Mouse (Mus musculus) lung, embryonic 14.5 days (tissue): ENCODE data around the gene Sox6. TPM values are rescaled to one million over a fixed set of nuclear protein-coding genes. Genes with fewer than 3 reads are reported as not detected.

ENCODE experiments used
- ATAC-seq: fragments of 200-750 bp; cut with Nextera tagmentation; 2 replicates; pipeline ENCODE4 v1.8.0; 2017; ENCODE audit warnings: mild to moderate bottlenecking, moderate TSS enrichment, moderate library complexity; ENCODE audit not compliant: insufficient read depth
- DNase-seq: peaks from one replicate; pipeline ENCODE4 v3.0.0-alpha.2; 2015
- H3K27ac ChIP-seq: fragments of 300-500 bp; sonication (generic); 2 replicates; pipeline ENCODE4 v1.5.1; 2014; ENCODE audit warnings: low read depth, mild to moderate bottlenecking, moderate library complexity
- H3K27me3 ChIP-seq: fragments of 300-500 bp; sonication (generic); 2 replicates; pipeline ENCODE4 v1.6.1; 2014; ENCODE audit warnings: low read length, control low read depth; ENCODE audit not compliant: insufficient read depth
- H3K36me3 ChIP-seq: fragments of 300-500 bp; sonication (generic); 2 replicates; pipeline ENCODE4 v1.6.1; 2014; ENCODE audit warnings: control low read depth; ENCODE audit not compliant: insufficient read depth
- H3K4me1 ChIP-seq: fragments of 300-500 bp; sonication (generic); 2 replicates; pipeline ENCODE4 v1.6.1; 2014; ENCODE audit warnings: antibody characterized with exemption, control low read depth; ENCODE audit not compliant: insufficient read depth
- H3K4me2 ChIP-seq: fragments of 300-500 bp; sonication (generic); 2 replicates; pipeline ENCODE4 v1.6.1; 2014; ENCODE audit warnings: mild to moderate bottlenecking
- H3K4me3 ChIP-seq: fragments of 300-500 bp; sonication (generic); 2 replicates; pipeline ENCODE4 v1.5.1; 2014; ENCODE audit warnings: low read depth, low read length
- H3K9ac ChIP-seq: fragments of 300-500 bp; sonication (generic); 2 replicates; pipeline ENCODE4 v1.6.1; 2014
- H3K9me3 ChIP-seq: fragments of 300-500 bp; sonication (generic); 2 replicates; pipeline ENCODE4 v1.6.1; 2016; ENCODE audit warnings: low read depth, low read length, control low read depth
- CTCF ChIP-seq: IDR thresholded peaks from 2 replicates; pipeline ENCODE4 v1.5.1; 2016; ENCODE audit warnings: antibody characterized with exemption, low read depth
- WGBS: fragments of 180-500 bp; shearing (Covaris S2); extraction: QIAGEN DNeasy Blood & Tissue Kit; methylation state at CpG from one replicate; pipeline ENCODE4 v1.1.7; 2014; 5-methylcytosine and 5-hydroxymethylcytosine counted together
- polyA plus RNA-seq: library from polyadenylated mRNA; unstranded; fragments of >200 nt; fragmentation: Nextera tagmentation; extraction: Ambion mirVana; gene quantifications from 2 replicates; pipeline ENCODE4 v1.2.1, GENCODE M21; 2014

Gene Sox6
- polyA plus RNA-seq, 1 experiment from 2014 or later, result 22.0 TPM

GRCm38 (mm10) chr7:115663399-115663798 is 375.2 kb downstream of the Sox6 start:
- no peak for ATAC-seq
- H3K9me3 ChIP-seq, result no peaks in the 10 kb centered on the region
- no peak overlapping the region for H3K4me2 ChIP-seq
- DNase-seq, result no peak
- H3K9ac ChIP-seq, result no peak overlapping the region
- TF ChIP-seq CTCF, result no peak
- 73% methylated on average over 6 of the region's 6 CpGs for WGBS
- no peak overlapping the region for H3K27ac ChIP-seq
- no peaks in the 10 kb centered on the region for H3K4me1 ChIP-seq
- no peak overlapping the region for H3K4me3 ChIP-seq
- H3K27me3 ChIP-seq, result no peaks in the 10 kb centered on the region
- no peaks in the 10 kb centered on the region for H3K36me3 ChIP-seq

- no peak overlapping the region; the same call in 1 of the 2 replicates for H3K27ac ChIP-seq
- H3K4me1 ChIP-seq, result no peaks in the 10 kb centered on the region
- DNase-seq, result no peak
- ATAC-seq, result no peak
- no peak overlapping the region for H3K4me3 ChIP-seq
- no peaks in the 10 kb centered on the region for H3K36me3 ChIP-seq
- H3K4me2 ChIP-seq, result no peak overlapping the region
- WGBS, result 82% methylated on average over 9 of the region's 9 CpGs
- H3K9me3 ChIP-seq, result no peaks in the 10 kb centered on the region
- H3K27me3 ChIP-seq, result no peaks in the 10 kb centered on the region
- no peak overlapping the region for H3K9ac ChIP-seq
- TF ChIP-seq CTCF, result no peak
Measured at GRCm38 (mm10) chr7:115662121-115662520, 376.5 kb downstream of the Sox6 start.

DNA sequence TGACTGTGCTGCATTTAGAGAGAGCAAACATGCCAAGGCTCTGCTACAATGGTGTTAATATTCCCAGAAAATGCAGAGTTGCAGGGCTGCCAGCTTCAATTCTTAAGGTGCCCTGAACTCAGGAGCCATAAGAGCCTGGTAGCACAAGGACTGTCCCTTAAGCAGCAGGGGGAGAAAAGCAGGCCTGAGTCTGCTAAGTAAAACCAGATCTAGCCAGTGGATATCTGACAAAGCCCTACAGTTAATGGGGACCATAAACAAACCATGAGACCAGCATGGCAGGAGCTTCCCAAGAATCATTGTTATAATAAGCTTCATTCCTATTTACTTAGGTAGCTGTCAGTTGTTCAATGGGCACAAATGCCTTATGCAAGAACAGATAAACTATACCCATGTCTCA is 391.9 kb downstream of the Sox6 start:
- no peak overlapping the region for H3K27ac ChIP-seq
- TF ChIP-seq CTCF, result no peak
- ATAC-seq, result no peak
- H3K27me3 ChIP-seq, result no peaks in the 10 kb centered on the region
- no peak overlapping the region for H3K4me2 ChIP-seq
- H3K4me1 ChIP-seq, result no peaks in the 10 kb centered on the region
- no peak for DNase-seq
- H3K4me3 ChIP-seq, result no peak overlapping the region
- H3K9me3 ChIP-seq, result no peaks in the 10 kb centered on the region
- H3K9ac ChIP-seq, result no peak overlapping the region
- no peaks in the 10 kb centered on the region for H3K36me3 ChIP-seq

DNA sequence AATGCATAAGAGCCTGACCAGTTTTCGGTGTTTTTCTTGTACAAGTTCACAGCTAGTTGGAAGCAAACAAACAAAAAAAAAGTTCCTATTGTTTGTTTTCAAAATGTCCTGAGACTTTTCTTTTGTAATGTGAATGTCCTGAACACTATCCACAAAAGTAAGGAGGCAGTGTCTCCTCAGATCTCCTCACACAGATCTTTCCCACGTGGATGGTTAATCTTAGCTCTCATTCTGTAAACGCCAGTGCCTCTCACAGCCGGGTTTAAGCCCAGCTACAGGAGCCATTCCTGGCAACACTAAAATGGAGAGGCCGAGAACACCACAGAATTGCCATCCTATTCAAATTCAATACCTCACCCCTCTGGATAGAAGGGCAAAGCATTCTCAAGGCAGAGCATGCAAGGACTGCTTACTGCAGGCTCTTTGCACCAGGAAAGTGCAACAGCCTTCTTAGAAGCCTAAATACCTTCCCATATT is 392.6 kb downstream of the Sox6 start:
- ATAC-seq (no peak), DNase-seq (no peak)
- WGBS, result 33% methylated on average over 5 of the region's 5 CpGs
- no peaks in the 10 kb centered on the region for H3K4me1 ChIP-seq
- H3K9ac ChIP-seq, result no peak overlapping the region
- no peak overlapping the region for H3K27ac ChIP-seq
- no peak overlapping the region for H3K4me3 ChIP-seq
- no peaks in the 10 kb centered on the region for H3K36me3 ChIP-seq
- H3K4me2 ChIP-seq, result no peak overlapping the region
- H3K27me3 ChIP-seq, result no peaks in the 10 kb centered on the region
- no peaks in the 10 kb centered on the region for H3K9me3 ChIP-seq
- no peak for TF ChIP-seq CTCF

GRCm38 (mm10) chr7:115645272-115645970 is 393.2 kb downstream of the Sox6 start:
- Histone ChIP-seq H3K27me3 (no peaks in the 10 kb centered on the region), H3K27ac (no peak overlapping the region), H3K4me2 (no peak overlapping the region), H3K9ac (no peak overlapping the region), H3K36me3 (no peaks in the 10 kb centered on the region), H3K9me3 (no peaks in the 10 kb centered on the region), H3K4me3 (no peak overlapping the region), H3K4me1 (no peaks in the 10 kb centered on the region)
- no peak for DNase-seq
- TF ChIP-seq CTCF, result no peak
- 68% methylated on average over 1 of the region's 1 CpGs for WGBS
- no peak for ATAC-seq

DNA sequence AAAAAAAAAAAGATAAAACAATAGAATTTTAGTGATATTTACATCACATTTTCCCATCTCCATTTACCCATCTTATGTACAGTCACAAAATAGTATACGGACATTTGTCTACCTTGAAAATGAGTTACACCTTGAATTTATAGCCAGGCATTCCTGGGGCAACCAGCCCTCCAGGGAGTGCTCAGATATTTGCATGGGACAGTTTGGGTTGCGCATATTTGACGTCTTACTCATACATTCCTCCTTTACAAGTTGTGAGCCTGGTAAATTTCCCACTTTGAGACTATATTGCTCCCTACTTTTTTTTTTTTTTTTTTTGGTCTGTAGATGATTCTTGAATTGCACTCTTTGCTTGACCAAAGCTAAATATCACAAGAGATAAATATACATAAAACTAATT is 407.9 kb downstream of the Sox6 start:
- no peaks in the 10 kb centered on the region for H3K36me3 ChIP-seq
- H3K4me1 ChIP-seq, result peaks cover 16% of the 10 kb centered on the region
- DNase-seq (peak; percentile 44), ATAC-seq (no peak)
- H3K4me3 ChIP-seq, result no peak overlapping the region
- H3K4me2 ChIP-seq, result no peak overlapping the region
- no peaks in the 10 kb centered on the region for H3K27me3 ChIP-seq
- TF ChIP-seq CTCF, result no peak
- H3K27ac ChIP-seq, result no peak overlapping the region
- H3K9ac ChIP-seq, result no peak overlapping the region
- WGBS, result 66% methylated on average over 3 of the region's 3 CpGs
- H3K9me3 ChIP-seq, result no peaks in the 10 kb centered on the region

GRCm38 (mm10) chr7:115630287-115630686 is 408.3 kb downstream of the Sox6 start:
- peak overlapping the region; percentile 3; the same call in 1 of the 2 replicates for H3K27ac ChIP-seq
- no peak overlapping the region for H3K4me3 ChIP-seq
- ATAC-seq (no peak; the same call in 1 of the 2 replicates), DNase-seq (no peak)
- 61% methylated on average over 4 of the region's 4 CpGs for WGBS
- H3K9ac ChIP-seq, result no peak overlapping the region
- no peak for TF ChIP-seq CTCF
- no peaks in the 10 kb centered on the region for H3K27me3 ChIP-seq
- H3K4me2 ChIP-seq, result no peak overlapping the region
- H3K36me3 ChIP-seq, result no peaks in the 10 kb centered on the region
- H3K9me3 ChIP-seq, result no peaks in the 10 kb centered on the region
- H3K4me1 ChIP-seq, result peaks cover 20% of the 10 kb centered on the region
